Mouse (Mus musculus): Measurements from ENCODE around the gene Eef1akmt4. TPM values are rescaled to one million over a fixed set of nuclear protein-coding genes. Genes with fewer than 3 reads are reported as not detected.
"Not testable (repeated sequence)": the region's sequence is repeated elsewhere in the genome, so short reads cannot be mapped to it uniquely, and the experiment has no call there.

The Eef1akmt4 gene
- polyA plus RNA-seq, 1 experiment from 2014 or later: 31.3 TPM

- Histone ChIP-seq H3K4me3 (replicated peaks) (peak within 1 kb of the TSS; percentile 55), H3K27ac (replicated peaks) (0 out of 2 replicates have a peak within 1 kb of the TSS, but pooled peaks have one; percentile 3), H3K36me3 (0 out of 2 replicates have a peak, but pooled peaks cover 4% of the 10 kb centered on the region), H3K4me1 (peaks cover 13% of the 10 kb centered on the region; the same call in 1 of the 2 replicates), H3K9ac (peak within 1 kb of the TSS; percentile 47), H3K9me3 (replicated peaks) (no peaks in the 10 kb centered on the region), H3K27me3 (peaks cover 11% of the 10 kb centered on the region; the same call in 1 of the 2 replicates), H3K4me2 (replicated peaks) (peak within 1 kb of the TSS; percentile 92)
- peak; percentile 51 for ATAC-seq (ENCODE audit: insufficient number of reproducible peaks, low FRiP score, low TSS enrichment, low read depth)
- 7% methylated on average over 54 of the region's 54 CpGs for whole genome bisulfite sequencing
Observed at GRCm38 (mm10) chr16:20629731-20630634, 18.6 kb downstream of the Eef1akmt4 start, which contains the start of gene Ece2. Gene Ece2, plus strand, starts transcription at chr16:20629828.

GRCm38 (mm10) chr16:20637410-20637809, 26.0 kb downstream of the Eef1akmt4 start:
- 79% methylated on average over 8 of the region's 8 CpGs for WGBS
- H3K4me3 ChIP-seq (replicated peaks): no peak overlapping the region

GRCm38 (mm10) chr16:20638367-20638766, 27.0 kb downstream of the Eef1akmt4 start:
- H3K4me3 ChIP-seq (replicated peaks): no peak overlapping the region
- H3K36me3 ChIP-seq: no peaks in the 10 kb centered on the region
- no peaks in the 10 kb centered on the region for H3K27me3 ChIP-seq
- peaks cover 2% of the 10 kb centered on the region; the same call in 1 of the 2 replicates for H3K4me1 ChIP-seq
- no peak for ATAC-seq (ENCODE audit: insufficient number of reproducible peaks, low FRiP score, low TSS enrichment, low read depth)
- H3K27ac ChIP-seq (replicated peaks): no peak overlapping the region
- no peak overlapping the region for H3K9ac ChIP-seq
- H3K9me3 ChIP-seq (replicated peaks): no peaks in the 10 kb centered on the region
- WGBS: 79% methylated on average over 8 of the region's 8 CpGs
- H3K4me2 ChIP-seq (replicated peaks): no peak overlapping the region

More at GRCm38 (mm10) chr16:20637410-20637809, 26.0 kb downstream of the Eef1akmt4 start:
- Histone ChIP-seq H3K4me1 (peaks cover 2% of the 10 kb centered on the region; the same call in 1 of the 2 replicates), H3K27me3 (no peaks in the 10 kb centered on the region), H3K4me2 (replicated peaks) (no peak overlapping the region), H3K9me3 (replicated peaks) (no peaks in the 10 kb centered on the region), H3K9ac (no peak overlapping the region), H3K27ac (replicated peaks) (no peak overlapping the region), H3K36me3 (0 out of 2 replicates have a peak, but pooled peaks cover 4% of the 10 kb centered on the region)
- no peak for ATAC-seq (ENCODE audit: insufficient number of reproducible peaks, low FRiP score, low TSS enrichment, low read depth)

GRCm38 (mm10) chr16:20642161-20642560, 30.8 kb downstream of the Eef1akmt4 start:
- WGBS: 2% methylated on average over 8 of the region's 8 CpGs
- no peak overlapping the region for H3K4me2 ChIP-seq (replicated peaks)
- no peaks in the 10 kb centered on the region for H3K36me3 ChIP-seq
- H3K9me3 ChIP-seq (replicated peaks): no peaks in the 10 kb centered on the region
- peaks cover 2% of the 10 kb centered on the region; the same call in 1 of the 2 replicates for H3K4me1 ChIP-seq
- no peaks in the 10 kb centered on the region for H3K27me3 ChIP-seq
- ATAC-seq (ENCODE audit: insufficient number of reproducible peaks, low FRiP score, low TSS enrichment, low read depth): no peak
- no peak overlapping the region for H3K27ac ChIP-seq (replicated peaks)
- no peak overlapping the region for H3K9ac ChIP-seq
- H3K4me3 ChIP-seq (replicated peaks): no peak overlapping the region

GRCm38 (mm10) chr16:20643911-20644310, 32.5 kb downstream of the Eef1akmt4 start:
- H3K4me2 ChIP-seq (replicated peaks): no peak overlapping the region
- no peaks in the 10 kb centered on the region for H3K27me3 ChIP-seq
- no peak overlapping the region for H3K27ac ChIP-seq (replicated peaks)
- H3K9me3 ChIP-seq (replicated peaks): no peaks in the 10 kb centered on the region
- H3K36me3 ChIP-seq: no peaks in the 10 kb centered on the region
- H3K9ac ChIP-seq: no peak overlapping the region
- H3K4me3 ChIP-seq (replicated peaks): no peak overlapping the region
- peaks cover 2% of the 10 kb centered on the region; the same call in 1 of the 2 replicates for H3K4me1 ChIP-seq
- peak; percentile 57; the same call in 1 of the 2 replicates for ATAC-seq (ENCODE audit: insufficient number of reproducible peaks, low FRiP score, low TSS enrichment, low read depth)
- WGBS: 89% methylated on average over 7 of the region's 7 CpGs

GRCm38 (mm10) chr16:20651076-20651946, 39.9 kb downstream of the Eef1akmt4 start, which contains the start of gene Psmd2:
Gene Psmd2, plus strand, starts transcription at chr16:20651652.
- Histone ChIP-seq H3K27me3 (no peaks in the 10 kb centered on the region), H3K27ac (replicated peaks) (peak within 1 kb of the TSS; percentile 76), H3K4me1 (peaks cover 14% of the 10 kb centered on the region), H3K36me3 (peaks cover 20% of the 10 kb centered on the region), H3K4me3 (replicated peaks) (peak within 1 kb of the TSS; percentile 75), H3K9ac (peak within 1 kb of the TSS; percentile 72), H3K9me3 (replicated peaks) (no peaks in the 10 kb centered on the region), H3K4me2 (replicated peaks) (peak within 1 kb of the TSS; percentile 63)
- WGBS: 2% methylated on average over 46 of the region's 46 CpGs
- peak; percentile 90 for ATAC-seq (ENCODE audit: insufficient number of reproducible peaks, low FRiP score, low TSS enrichment, low read depth)

GRCm38 (mm10) chr16:20651947-20652310, 40.5 kb downstream of the Eef1akmt4 start:
- ATAC-seq (ENCODE audit: insufficient number of reproducible peaks, low FRiP score, low TSS enrichment, low read depth): peak; percentile 21; the same call in 1 of the 2 replicates
- peak overlapping the region; percentile 75 for H3K4me3 ChIP-seq (replicated peaks)
- WGBS: 7% methylated on average over 12 of the region's 12 CpGs
- no peaks in the 10 kb centered on the region for H3K9me3 ChIP-seq (replicated peaks)
- H3K27me3 ChIP-seq: no peaks in the 10 kb centered on the region
- H3K36me3 ChIP-seq: peaks cover 26% of the 10 kb centered on the region
- peak overlapping the region; percentile 63 for H3K4me2 ChIP-seq (replicated peaks)
- H3K4me1 ChIP-seq: peaks cover 14% of the 10 kb centered on the region
- peak overlapping the region; percentile 72 for H3K9ac ChIP-seq
- no peak overlapping the region for H3K27ac ChIP-seq (replicated peaks)

GRCm38 (mm10) chr16:20653315-20653714, 41.9 kb downstream of the Eef1akmt4 start:
- ATAC-seq (ENCODE audit: insufficient number of reproducible peaks, low FRiP score, low TSS enrichment, low read depth): no peak
- no peak overlapping the region for H3K4me2 ChIP-seq (replicated peaks)
- H3K27ac ChIP-seq (replicated peaks): no peak overlapping the region
- H3K4me3 ChIP-seq (replicated peaks): no peak overlapping the region
- H3K9me3 ChIP-seq (replicated peaks): no peaks in the 10 kb centered on the region
- 57% methylated on average over 2 of the region's 2 CpGs for WGBS
- no peak overlapping the region for H3K9ac ChIP-seq
- H3K4me1 ChIP-seq: peaks cover 14% of the 10 kb centered on the region
- no peaks in the 10 kb centered on the region for H3K27me3 ChIP-seq
- H3K36me3 ChIP-seq: peaks cover 40% of the 10 kb centered on the region

GRCm38 (mm10) chr16:20657661-20658060, 46.3 kb downstream of the Eef1akmt4 start:
- Histone ChIP-seq H3K4me3 (replicated peaks) (no peak overlapping the region), H3K9me3 (replicated peaks) (no peaks in the 10 kb centered on the region), H3K4me1 (peaks cover 7% of the 10 kb centered on the region), H3K9ac (no peak overlapping the region), H3K36me3 (peaks cover 82% of the 10 kb centered on the region), H3K27ac (replicated peaks) (no peak overlapping the region), H3K27me3 (no peaks in the 10 kb centered on the region), H3K4me2 (replicated peaks) (no peak overlapping the region)
- no peak for ATAC-seq (ENCODE audit: insufficient number of reproducible peaks, low FRiP score, low TSS enrichment, low read depth)
- 96% methylated on average over 4 of the region's 4 CpGs for WGBS

GRCm38 (mm10) chr16:20668013-20668412, 56.6 kb downstream of the Eef1akmt4 start, which contains the start of gene Eif4g1:
Gene Eif4g1, plus strand, starts transcription at chr16:20668313.
- H3K4me1 ChIP-seq; H3K27ac ChIP-seq (replicated peaks); H3K9ac ChIP-seq; H3K27me3 ChIP-seq; ATAC-seq (ENCODE audit: insufficient number of reproducible peaks, low FRiP score, low TSS enrichment, low read depth); H3K4me3 ChIP-seq (replicated peaks); H3K4me2 ChIP-seq (replicated peaks); H3K9me3 ChIP-seq (replicated peaks): not testable (repeated sequence)
- H3K36me3 ChIP-seq: peaks cover 14% of the 10 kb centered on the region
- 98% methylated on average over 5 of the region's 6 CpGs for WGBS

Measured in embryonic facial prominence, embryonic 15.5 days (tissue).